ENCODE assay signal across 18 mouse cellular contexts in genomic region chr1:40867651-40868050, GRCm38 (mm10).
DNase-seq lines count a peak whose midpoint lies in the region; ATAC-seq and TF ChIP-seq lines count a peak whose summit lies in the region.
"Had no signal": no experiment of that assay in that cellular context is flagged by ENCODE, and none has a peak within 500 bp of the region (broad histone marks: within the 10 kb centered on the region; RNA-seq: fewer than 3 reads in every experiment).

No protein-coding gene starts in this region.

- peak overlapping the region; percentile 39 for H3K4me3 ChIP-seq in gastrocnemius, adult 2 months
- no peak overlapping the region for H3K4me3 ChIP-seq in heart, embryonic 12.5 days
- H3K4me3 ChIP-seq in forebrain, embryonic 12.5 days (replicated peaks) = no peak overlapping the region
- H3K4me3 ChIP-seq: embryonic facial prominence, embryonic 13.5 days; forebrain, embryonic 13.5 days; heart, embryonic 10.5 days; hindbrain, embryonic 13.5 days had no signal

- WGBS in heart, embryonic 12.5 days = 76% methylated on average over 2 of the region's 2 CpGs
- 88% methylated on average over 2 of the region's 2 CpGs for WGBS in forebrain, embryonic 12.5 days

- no peaks in the 10 kb centered on the region for H3K9me3 ChIP-seq in heart, embryonic 12.5 days (replicated peaks)
- H3K9me3 ChIP-seq in forebrain, embryonic 12.5 days = no peaks in the 10 kb centered on the region
- H3K9me3 ChIP-seq: embryonic facial prominence, embryonic 13.5 days; forebrain, embryonic 13.5 days; heart, embryonic 10.5 days; hindbrain, embryonic 13.5 days had no signal

- DNase-seq in gastrocnemius, adult 2 months = peak; percentile 65
- no peak for DNase-seq in gastrocnemius, postnatal 14 days
- peak; percentile 40 to 41 for DNase-seq in heart, adult 18-20 months
- DNase-seq in 3T3-L1 (ENCODE audit: low read depth, low spot score) (peak; percentile 46), adipocyte (ENCODE audit: low spot score) (peak; percentile 23)
- DNase-seq: adrenal gland, postnatal 25 days; cerebellum, adult 18-20 months; cerebellum, adult 9-11 months; cerebellum, postnatal 36 days; forebrain, postnatal 0 days; kidney, adult 18-20 months had no signal

- H3K9ac ChIP-seq in heart, embryonic 12.5 days = no peak overlapping the region
- H3K9ac ChIP-seq in forebrain, embryonic 12.5 days = no peak overlapping the region
- H3K9ac ChIP-seq: embryonic facial prominence, embryonic 13.5 days; forebrain, embryonic 13.5 days; forebrain, postnatal 0 days; hindbrain, embryonic 13.5 days had no signal

- no peak overlapping the region for H3K4me2 ChIP-seq in heart, embryonic 12.5 days
- H3K4me2 ChIP-seq in forebrain, embryonic 12.5 days = no peak overlapping the region
- H3K4me2 ChIP-seq: embryonic facial prominence, embryonic 13.5 days; forebrain, embryonic 13.5 days; hindbrain, embryonic 13.5 days had no signal

- ATAC-seq in heart, embryonic 12.5 days (ENCODE audit: insufficient number of reproducible peaks, low FRiP score) = no peak
- no peak for ATAC-seq in forebrain, embryonic 12.5 days (ENCODE audit: low FRiP score)
- ATAC-seq: forebrain, embryonic 13.5 days; forebrain, postnatal 0 days; hindbrain, postnatal 0 days had no signal

- no peaks in the 10 kb centered on the region for H3K36me3 ChIP-seq in heart, embryonic 12.5 days
- H3K36me3 ChIP-seq in forebrain, embryonic 12.5 days (replicated peaks) = no peaks in the 10 kb centered on the region
- H3K36me3 ChIP-seq: embryonic facial prominence, embryonic 13.5 days; heart, embryonic 10.5 days; hindbrain, embryonic 13.5 days had no signal

- TF ChIP-seq CTCF in gastrocnemius, adult 2 months (IDR thresholded peaks at IDR 0.05) = no peak

- H3K27ac ChIP-seq in gastrocnemius, adult 2 months = peak overlapping the region; percentile 81
- H3K27ac ChIP-seq in heart, embryonic 12.5 days (ENCODE audit: poor library complexity, severe bottlenecking) = no peak overlapping the region
- no peak overlapping the region for H3K27ac ChIP-seq in forebrain, embryonic 12.5 days
- H3K27ac ChIP-seq: embryonic facial prominence, embryonic 13.5 days; forebrain, embryonic 13.5 days; heart, embryonic 10.5 days; hindbrain, embryonic 13.5 days; hindbrain, postnatal 0 days had no signal

- intact Hi-C loops in gastrocnemius, adult 2 months (cut with DNase I) = loop anchor here (10.0 kb wide), 1 partner anchor 183 kb away; the partner anchor contains the start of gene Slc9a2
- intact Hi-C loops in gastrocnemius, postnatal 14 days (cut with DNase I; ENCODE audit: low total_unique reads) = no loop called here

- H3K4me1 ChIP-seq in heart, embryonic 12.5 days (replicated peaks) = no peaks in the 10 kb centered on the region
- 0 out of 2 replicates have a peak, but pooled peaks cover 2% of the 10 kb centered on the region for H3K4me1 ChIP-seq in forebrain, embryonic 12.5 days
- H3K4me1 ChIP-seq: embryonic facial prominence, embryonic 13.5 days; forebrain, embryonic 13.5 days; heart, embryonic 10.5 days; hindbrain, embryonic 13.5 days had no signal

- H3K27me3 ChIP-seq in heart, embryonic 12.5 days (replicated peaks) = no peaks in the 10 kb centered on the region
- no peaks in the 10 kb centered on the region for H3K27me3 ChIP-seq in forebrain, embryonic 12.5 days
- H3K27me3 ChIP-seq: embryonic facial prominence, embryonic 13.5 days; forebrain, embryonic 13.5 days; hindbrain, embryonic 13.5 days had no signal
